8 mouse cellular contexts compared by ENCODE assay signal in the genomic region with DNA sequence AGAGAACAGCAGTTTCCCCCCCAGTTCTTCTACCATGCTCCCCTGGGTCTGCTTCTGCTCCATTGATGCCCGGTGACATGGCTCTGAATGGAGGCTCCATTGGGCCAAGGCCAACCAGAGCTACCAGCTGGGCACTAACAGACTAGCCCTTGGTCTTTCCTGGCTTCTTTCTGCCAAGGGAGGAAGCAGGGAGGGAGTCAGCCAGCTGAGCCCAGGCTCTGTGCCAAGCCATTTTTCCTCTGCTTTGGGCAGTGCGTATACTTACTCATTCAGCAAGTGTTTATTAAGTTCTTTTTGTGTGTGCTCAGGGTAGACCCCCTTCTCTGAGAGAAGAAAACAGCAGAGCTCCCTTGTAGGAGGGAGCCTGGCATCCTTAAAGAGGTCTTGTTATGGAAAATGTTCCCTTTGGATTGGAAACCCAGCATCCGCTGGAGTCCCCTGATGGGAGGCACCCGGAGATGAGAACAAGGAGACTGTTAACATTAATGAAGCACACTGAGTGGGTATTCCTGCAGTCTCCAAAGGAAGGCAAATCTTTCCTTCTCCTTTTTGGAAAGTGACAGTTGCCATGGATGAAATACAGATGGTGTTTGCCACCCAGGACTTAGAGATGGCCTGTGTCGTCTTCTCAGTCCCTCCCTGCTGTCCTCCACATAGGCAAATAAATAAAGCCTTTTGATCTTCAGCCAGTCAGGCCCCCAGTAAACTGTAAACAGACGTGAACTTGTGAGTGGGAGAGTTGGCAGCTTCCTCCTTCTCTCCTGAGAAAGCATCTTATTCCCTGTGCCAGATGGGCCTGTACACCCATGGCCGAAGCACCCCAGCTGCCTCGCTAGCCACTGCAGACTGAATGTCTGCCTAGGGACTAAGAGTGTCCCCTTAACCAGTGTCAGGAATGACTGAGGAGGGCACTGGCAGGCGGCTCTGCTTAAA. TPM values are rescaled to one million over a fixed set of nuclear protein-coding genes. Genes with fewer than 3 reads are reported as not detected.
DNase-seq lines count a peak whose midpoint lies in the region; ATAC-seq lines count a peak whose summit lies in the region.

No protein-coding gene starts in this region.

- H3K36me3 ChIP-seq in heart, embryonic 10.5 days = peaks cover 93% of the 10 kb centered on the region
- H3K36me3 ChIP-seq in lung, embryonic 15.5 days = peaks cover 58% of the 10 kb centered on the region
- H3K36me3 ChIP-seq in stomach, embryonic 16.5 days (ENCODE audit: control insufficient read depth, insufficient read depth, low read length) = no peaks in the 10 kb centered on the region

- no peak overlapping the region for H3K9ac ChIP-seq in lung, embryonic 15.5 days
- H3K9ac ChIP-seq in stomach, embryonic 16.5 days (ENCODE audit: low read length) = no peak overlapping the region; the same call in 1 of the 2 replicates

- H3K9me3 ChIP-seq in heart, embryonic 10.5 days = no peaks in the 10 kb centered on the region
- no peaks in the 10 kb centered on the region for H3K9me3 ChIP-seq in lung, embryonic 15.5 days
- H3K9me3 ChIP-seq in stomach, embryonic 16.5 days (replicated peaks; ENCODE audit: control insufficient read depth, low read length) = no peaks in the 10 kb centered on the region

- 0 out of 2 replicates have a peak overlapping the region, but pooled peaks have one; percentile 6 for H3K4me2 ChIP-seq in lung, embryonic 15.5 days
- H3K4me2 ChIP-seq in stomach, embryonic 16.5 days (ENCODE audit: low read depth, low read length) = no peak overlapping the region

- H3K4me3 ChIP-seq in heart, embryonic 10.5 days = no peak overlapping the region
- H3K4me3 ChIP-seq in lung, embryonic 15.5 days = no peak overlapping the region
- no peak overlapping the region for H3K4me3 ChIP-seq in stomach, embryonic 16.5 days (replicated peaks; ENCODE audit: low read length)

- 79% methylated on average over 9 of the region's 9 CpGs for WGBS in heart, embryonic 10.5 days
- WGBS in lung, embryonic 15.5 days = 40% methylated on average over 9 of the region's 9 CpGs
- WGBS in stomach, embryonic 16.5 days = 52% methylated on average over 9 of the region's 9 CpGs

- H3K27ac ChIP-seq in heart, embryonic 10.5 days = no peak overlapping the region
- H3K27ac ChIP-seq in lung, embryonic 15.5 days = peak overlapping the region; percentile 90
- peak overlapping the region; percentile 57 for H3K27ac ChIP-seq in stomach, embryonic 16.5 days (ENCODE audit: low read length)

- peak; percentile 96 for DNase-seq in heart, adult 11 months
- DNase-seq in heart, embryonic 10.5 days (ENCODE audit: low spot score) = no peak
- peak; percentile 90 for DNase-seq in cerebellum, adult 9-10 months
- DNase-seq in heart, adult 9 months (ENCODE audit: low spot score in 2 of 2) = peak; percentile 56 to 74
- peak; percentile 78 for DNase-seq in kidney, postnatal 10 days

- H3K4me1 ChIP-seq in heart, embryonic 10.5 days = 0 out of 2 replicates have a peak, but pooled peaks cover 4% of the 10 kb centered on the region
- H3K4me1 ChIP-seq in lung, embryonic 15.5 days = peaks cover 33% of the 10 kb centered on the region
- peaks cover 17% of the 10 kb centered on the region for H3K4me1 ChIP-seq in stomach, embryonic 16.5 days (ENCODE audit: control insufficient read depth, insufficient read depth, low read length)

- ATAC-seq in lung, embryonic 15.5 days (ENCODE audit: borderline replicate concordance, extremely low read depth, low FRiP score, low TSS enrichment) = peak; percentile 84
- peak; percentile 56 for ATAC-seq in stomach, embryonic 16.5 days (ENCODE audit: insufficient read depth, low FRiP score)
- no peak for ATAC-seq in erythroblast, adult 5-6 weeks (replicated peaks; ENCODE audit: low FRiP score, poor library complexity, severe bottlenecking)

- H3K27me3 ChIP-seq in heart, embryonic 10.5 days (ENCODE audit: insufficient read depth, poor library complexity, severe bottlenecking) = no peaks in the 10 kb centered on the region
- H3K27me3 ChIP-seq in lung, embryonic 15.5 days = no peaks in the 10 kb centered on the region
- no peaks in the 10 kb centered on the region for H3K27me3 ChIP-seq in stomach, embryonic 16.5 days (ENCODE audit: control insufficient read depth, insufficient read depth, low read length)

RNA-seq across cellular contexts. Expression of gene Traf4, which starts 12.8 kb away (rescaled TPM):
- polyA plus RNA-seq in heart, embryonic 10.5 days (2016; fragmentation: Nextera tagmentation; extraction: Ambion mirVana) = 57.9 and 88.7 TPM in 2 replicates
- polyA plus RNA-seq in lung, embryonic 15.5 days (2015; fragmentation: Nextera tagmentation; extraction: Ambion mirVana) = 82.4 and 88.4 TPM in 2 replicates
- 50.9 and 55.1 TPM in 2 replicates for polyA plus RNA-seq in stomach, embryonic 16.5 days (2015; fragmentation: Nextera tagmentation; extraction: Ambion mirVana)
- total RNA-seq in erythroblast, adult 5-6 weeks (2015; ENCODE audit: low replicate concordance) = 2.1 and 3.6 TPM in 2 replicates
- 3.2 and 3.5 TPM in 2 replicates for total RNA-seq in erythroblast, adult 5-6 weeks (2017; ENCODE audit: low replicate concordance)

RNA-seq across cellular contexts. Expression of gene Nek8, which starts 23.9 kb away (rescaled TPM):
- polyA plus RNA-seq in heart, embryonic 10.5 days (2016; fragmentation: Nextera tagmentation; extraction: Ambion mirVana) = 15.3 and 16.5 TPM in 2 replicates
- polyA plus RNA-seq in lung, embryonic 15.5 days (2015; fragmentation: Nextera tagmentation; extraction: Ambion mirVana) = 19.2 and 20.3 TPM in 2 replicates
- 16.7 and 19.0 TPM in 2 replicates for polyA plus RNA-seq in stomach, embryonic 16.5 days (2015; fragmentation: Nextera tagmentation; extraction: Ambion mirVana)
- total RNA-seq in erythroblast, adult 5-6 weeks (2015; ENCODE audit: low replicate concordance) = 9.6 and 12.1 TPM in 2 replicates
- total RNA-seq in erythroblast, adult 5-6 weeks (2017; ENCODE audit: low replicate concordance) = 5.7 and 16.7 TPM in 2 replicates

RNA-seq across cellular contexts. Expression of gene Tlcd1, which starts 23.9 kb away (rescaled TPM):
- 16.9 and 18.7 TPM in 2 replicates for polyA plus RNA-seq in heart, embryonic 10.5 days (2016; fragmentation: Nextera tagmentation; extraction: Ambion mirVana)
- polyA plus RNA-seq in lung, embryonic 15.5 days (2015; fragmentation: Nextera tagmentation; extraction: Ambion mirVana) = 20.2 and 22.9 TPM in 2 replicates
- 32.5 and 32.8 TPM in 2 replicates for polyA plus RNA-seq in stomach, embryonic 16.5 days (2015; fragmentation: Nextera tagmentation; extraction: Ambion mirVana)
- total RNA-seq in erythroblast, adult 5-6 weeks (2015; ENCODE audit: low replicate concordance) = 69.0 and 77.1 TPM in 2 replicates
- total RNA-seq in erythroblast, adult 5-6 weeks (2017; ENCODE audit: low replicate concordance) = 96.9 and 181 TPM in 2 replicates

RNA-seq across cellular contexts. Expression of gene Rpl23a, which starts 30.8 kb away (rescaled TPM):
- polyA plus RNA-seq in heart, embryonic 10.5 days (2016; fragmentation: Nextera tagmentation; extraction: Ambion mirVana) = 863 and 999 TPM in 2 replicates
- 1,297 and 1,378 TPM in 2 replicates for polyA plus RNA-seq in lung, embryonic 15.5 days (2015; fragmentation: Nextera tagmentation; extraction: Ambion mirVana)
- polyA plus RNA-seq in stomach, embryonic 16.5 days (2015; fragmentation: Nextera tagmentation; extraction: Ambion mirVana) = 1,025 and 1,263 TPM in 2 replicates
- total RNA-seq in erythroblast, adult 5-6 weeks (2015; ENCODE audit: low replicate concordance) = 792 and 815 TPM in 2 replicates
- total RNA-seq in erythroblast, adult 5-6 weeks (2017; ENCODE audit: low replicate concordance) = 585 and 685 TPM in 2 replicates

RNA-seq across cellular contexts. Expression of gene Rab34, which starts 35.7 kb away (rescaled TPM):
- 63.2 and 88.1 TPM in 2 replicates for polyA plus RNA-seq in heart, embryonic 10.5 days (2016; fragmentation: Nextera tagmentation; extraction: Ambion mirVana)
- 141 and 147 TPM in 2 replicates for polyA plus RNA-seq in lung, embryonic 15.5 days (2015; fragmentation: Nextera tagmentation; extraction: Ambion mirVana)
- 88.3 and 90.9 TPM in 2 replicates for polyA plus RNA-seq in stomach, embryonic 16.5 days (2015; fragmentation: Nextera tagmentation; extraction: Ambion mirVana)
- 7.9 TPM in 1 of 2 replicates, not detected in the other for total RNA-seq in erythroblast, adult 5-6 weeks (2015; ENCODE audit: low replicate concordance)
- 1.3 and 9.9 TPM in 2 replicates for total RNA-seq in erythroblast, adult 5-6 weeks (2017; ENCODE audit: low replicate concordance)
